Mouse (Mus musculus): ENCODE data around the gene Ackr1.
"Not testable (repeated sequence)": the region's sequence is repeated elsewhere in the genome, so short reads cannot be mapped to it uniquely, and the experiment has no call there.

Ackr1 gene

DNA sequence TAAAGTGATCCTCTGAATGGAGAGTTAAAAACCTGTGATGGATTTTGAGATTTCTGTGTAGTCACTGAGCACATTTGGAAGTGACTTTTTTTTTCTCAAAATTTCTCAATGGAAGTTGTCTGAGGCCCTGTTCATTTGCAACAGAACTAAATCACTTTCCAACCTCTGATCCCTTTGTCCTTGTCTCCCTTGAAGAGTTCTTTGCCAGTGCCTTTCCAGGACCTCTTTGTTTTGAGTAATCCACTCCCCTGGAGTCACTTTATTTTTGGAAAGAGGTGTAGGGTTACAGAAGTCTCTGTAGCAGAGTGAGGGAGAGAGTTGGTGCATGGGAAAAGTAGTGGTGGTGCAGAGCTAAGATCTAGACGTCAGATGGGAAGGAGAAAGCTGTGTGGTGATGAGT lies 15.0 kb upstream of the Ackr1 start:
- no peak for DNase-seq

DNA sequence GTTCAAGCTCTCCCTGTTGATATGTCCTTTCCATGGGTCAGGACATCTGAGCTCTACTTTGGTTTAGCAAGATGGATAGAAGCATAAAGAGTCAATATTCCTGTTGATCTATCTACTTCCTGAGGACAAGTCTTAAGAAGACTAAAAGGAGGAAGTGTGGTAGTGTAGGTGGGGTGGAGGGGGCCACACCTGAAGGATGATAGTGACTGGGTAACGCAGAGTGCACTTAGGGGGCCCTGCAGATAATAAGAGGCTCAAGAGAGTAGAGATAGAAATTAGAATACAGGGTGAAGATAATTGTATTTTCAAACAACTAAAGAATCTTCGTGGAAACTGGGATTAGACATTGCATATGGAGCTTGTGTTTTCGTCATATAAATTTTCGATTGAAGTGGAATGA lies 11.6 kb upstream of the Ackr1 start:
- no peak for DNase-seq

DNA sequence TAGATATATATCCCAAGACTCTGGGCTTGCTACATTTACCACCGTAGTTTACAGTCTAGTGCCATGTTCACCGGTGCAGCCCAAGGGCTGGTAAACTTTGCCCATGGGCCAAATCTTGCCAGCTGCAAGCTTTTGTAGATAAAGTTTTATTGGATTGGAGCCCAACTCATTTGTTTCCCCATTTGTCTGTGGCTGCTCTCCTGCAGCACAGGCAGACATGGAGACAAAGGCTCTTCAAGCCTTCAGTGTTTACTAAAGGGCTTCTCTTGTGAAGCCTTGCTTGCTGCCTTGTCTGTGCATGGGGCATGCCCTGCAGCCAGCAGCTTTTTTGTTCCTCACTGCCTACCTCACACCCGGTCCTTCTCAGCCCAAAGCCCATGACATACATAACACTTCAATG lies 10.4 kb upstream of the Ackr1 start:
- no peak for DNase-seq

- DNase-seq: no peak
Observed at GRCm38 (mm10) chr1:173342425-173342824, 8.9 kb upstream of the Ackr1 start.

DNA sequence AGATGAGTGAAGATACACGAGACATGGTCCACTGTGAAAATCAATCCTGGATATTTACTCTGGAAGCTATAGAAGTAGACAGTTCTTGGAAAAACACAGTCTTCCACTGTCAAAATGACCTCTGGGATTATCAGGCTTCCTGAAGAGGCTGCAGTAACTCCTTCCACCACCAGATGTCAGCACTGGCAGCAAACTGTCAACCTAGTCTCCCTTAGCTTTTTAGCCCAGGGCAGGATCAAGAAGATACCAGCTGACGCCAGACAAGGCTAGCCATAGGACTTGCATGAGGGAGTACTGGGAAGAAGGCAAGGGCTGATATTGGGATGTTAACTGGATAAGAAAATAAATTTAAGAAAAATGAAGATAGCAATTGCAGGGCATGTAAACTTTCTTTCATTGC lies 6.0 kb upstream of the Ackr1 start:
- peak; percentile 55 for DNase-seq

GRCm38 (mm10) chr1:173337008-173337407 lies 3.5 kb upstream of the Ackr1 start:
- DNase-seq: no peak

DNA sequence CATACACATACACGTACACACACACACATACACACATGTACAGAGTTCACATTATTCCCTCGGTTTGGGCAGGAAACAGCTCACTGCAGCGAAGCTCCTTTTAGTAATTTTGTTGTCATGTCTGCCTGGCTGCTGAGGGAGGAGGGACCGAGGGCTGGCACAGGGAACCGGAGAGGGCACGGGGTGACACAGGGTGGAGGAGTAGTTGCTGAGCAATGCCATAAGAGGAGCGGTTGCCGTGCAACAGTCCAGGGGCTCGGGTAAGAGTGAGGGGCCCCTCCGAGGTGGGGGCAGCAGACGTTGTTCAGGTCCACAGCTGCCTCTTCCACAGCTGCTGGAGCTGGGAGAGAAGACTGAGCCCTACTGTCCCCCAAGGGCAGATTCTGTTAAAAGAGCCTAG lies 2.4 kb upstream of the Ackr1 start:
- DNase-seq: no peak

DNA sequence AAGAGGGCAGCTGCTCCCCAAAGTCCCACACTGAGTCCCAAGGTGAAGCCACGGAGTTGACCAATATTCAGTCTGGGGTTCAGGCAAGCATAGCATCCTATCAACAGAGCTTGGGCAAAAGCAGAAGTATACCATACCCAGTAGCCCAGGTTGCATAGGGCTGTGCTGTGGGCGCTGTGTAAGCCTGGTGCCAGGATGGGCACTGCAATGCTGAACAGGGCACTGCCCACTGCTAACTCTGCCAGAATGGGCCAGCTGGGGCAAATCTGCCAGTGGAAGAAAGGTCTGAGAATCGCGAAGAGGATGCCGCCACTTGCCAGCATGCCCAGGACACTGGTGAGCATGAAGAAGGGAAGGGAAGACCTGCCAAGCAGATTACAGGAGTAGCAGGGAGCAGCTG lies 1.1 kb downstream of the Ackr1 start:
- no peak for DNase-seq

DNA sequence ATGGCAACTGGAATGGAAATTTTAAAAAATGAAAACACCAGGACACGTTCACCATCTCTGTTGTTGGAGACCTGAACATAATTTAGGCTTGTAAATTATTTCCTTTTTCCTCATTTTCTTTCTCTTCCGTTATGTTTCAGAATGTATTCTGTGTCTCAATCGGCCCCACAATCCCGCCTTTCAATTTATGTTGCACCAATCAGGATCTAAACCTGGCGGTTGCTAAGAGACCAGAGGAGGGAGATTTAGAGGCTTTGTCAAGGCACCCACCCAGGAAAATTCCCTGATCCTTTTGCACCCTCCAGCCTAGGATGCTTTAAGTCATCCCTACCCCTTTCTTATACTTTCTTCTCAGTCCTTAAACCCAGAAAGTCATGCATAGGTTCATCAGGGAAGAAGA lies 3.8 kb downstream of the Ackr1 start:
- DNase-seq: no peak

DNA sequence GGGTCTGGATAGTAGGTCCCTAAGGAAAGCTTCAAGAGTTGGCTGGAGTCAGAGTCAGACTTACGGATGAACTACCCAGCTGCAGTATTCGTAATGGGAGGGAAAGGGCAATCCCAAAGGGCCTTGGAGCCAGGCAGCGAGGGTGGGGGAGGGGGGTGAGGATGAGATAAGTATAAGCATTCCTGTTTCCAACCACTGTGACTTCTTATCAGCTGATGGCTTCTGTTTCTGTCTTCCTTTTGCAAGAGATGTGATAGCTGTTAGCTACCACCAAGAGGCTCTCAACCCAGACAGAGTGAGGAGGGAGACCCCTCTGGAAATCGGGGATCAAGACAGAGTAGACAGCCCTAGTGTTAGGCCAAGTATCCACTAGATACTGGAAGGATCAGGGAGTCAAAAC lies 4.4 kb downstream of the Ackr1 start:
- DNase-seq: no peak

GRCm38 (mm10) chr1:173328446-173328845 lies 5.1 kb downstream of the Ackr1 start:
- DNase-seq: no peak

DNA sequence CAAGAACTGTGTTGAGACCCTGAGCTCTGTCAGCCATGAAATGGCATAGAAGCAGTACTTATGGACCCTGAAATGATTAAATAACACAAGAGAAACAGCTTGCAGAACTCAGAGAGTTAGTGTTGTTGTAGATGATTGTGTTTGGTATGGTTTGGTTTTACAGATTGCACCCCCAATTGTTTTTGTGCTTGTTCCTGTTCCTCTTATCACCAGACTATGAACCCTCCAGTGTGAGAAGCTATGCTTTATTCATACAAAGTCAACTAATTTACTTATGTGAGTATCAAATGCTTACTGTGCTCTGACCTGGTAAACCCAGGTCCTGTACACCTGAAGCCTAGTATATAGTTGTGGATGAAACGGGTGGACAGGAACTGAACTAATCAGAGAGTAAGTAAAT lies 7.0 kb downstream of the Ackr1 start:
- no peak for DNase-seq

DNA sequence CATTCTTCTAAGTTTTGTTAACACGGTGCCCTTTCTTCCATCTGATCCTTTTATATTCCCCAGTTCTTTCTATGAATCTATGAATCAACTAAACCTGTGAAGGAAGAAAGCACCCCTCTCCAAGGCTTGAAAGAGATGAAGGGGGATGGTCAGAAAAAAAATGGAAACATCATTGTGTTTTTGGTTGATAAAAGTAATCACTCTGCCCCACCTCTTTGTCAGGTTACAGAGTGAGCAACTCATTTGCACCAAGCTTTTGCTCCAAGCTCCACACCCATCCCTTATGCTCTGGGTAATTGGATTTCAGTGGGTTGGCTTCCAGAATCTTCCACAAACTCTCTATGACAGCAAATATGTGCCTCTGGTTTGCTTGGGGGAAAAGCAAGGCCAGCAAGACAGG lies 8.2 kb downstream of the Ackr1 start:
- no peak for DNase-seq

- no peak for DNase-seq
Observed at GRCm38 (mm10) chr1:173324961-173325360, 8.6 kb downstream of the Ackr1 start.

DNA sequence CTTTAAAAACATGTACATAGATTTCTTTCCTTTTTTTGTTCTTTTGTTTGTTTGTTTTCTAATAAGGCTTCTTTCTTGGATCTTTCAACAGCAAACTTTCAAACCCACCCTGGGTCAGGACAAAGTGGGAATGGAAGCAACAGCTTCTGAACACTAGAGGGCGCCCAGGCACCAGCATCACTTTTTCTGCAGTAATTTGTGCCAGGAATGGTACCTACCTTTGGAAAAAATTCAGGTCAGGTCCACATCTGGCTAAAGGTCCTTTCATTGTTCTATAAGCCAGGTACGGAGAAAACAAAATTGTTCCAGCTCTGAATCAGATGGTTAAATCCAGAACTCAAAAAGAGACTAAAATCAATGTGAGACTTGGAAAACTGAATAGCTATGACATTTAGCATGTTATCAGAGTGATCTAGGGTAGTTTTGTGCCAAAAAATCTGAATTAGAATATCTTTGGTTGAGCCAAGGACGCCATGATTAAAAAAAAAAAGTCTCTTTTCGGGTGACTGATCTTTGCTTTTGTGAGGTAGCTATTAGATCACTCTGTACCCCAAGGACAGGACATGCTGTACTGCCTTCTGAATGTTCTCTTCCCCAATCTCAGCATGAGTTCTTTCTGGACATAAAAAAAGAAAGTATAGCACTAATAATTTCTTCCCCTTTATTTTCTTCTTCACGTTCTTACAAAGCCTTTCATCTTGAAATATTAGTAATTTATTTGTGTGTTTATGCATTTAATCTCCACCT lies 9.5 kb downstream of the Ackr1 start:
- DNase-seq: peak; percentile 33

- no peak for DNase-seq
Observed at GRCm38 (mm10) chr1:173322249-173322627, 11.3 kb downstream of the Ackr1 start.

GRCm38 (mm10) chr1:173321593-173322248 lies 11.8 kb downstream of the Ackr1 start:
- DNase-seq: no peak

GRCm38 (mm10) chr1:173317925-173318477 lies 15.5 kb downstream of the Ackr1 start:
- no peak for DNase-seq

DNA sequence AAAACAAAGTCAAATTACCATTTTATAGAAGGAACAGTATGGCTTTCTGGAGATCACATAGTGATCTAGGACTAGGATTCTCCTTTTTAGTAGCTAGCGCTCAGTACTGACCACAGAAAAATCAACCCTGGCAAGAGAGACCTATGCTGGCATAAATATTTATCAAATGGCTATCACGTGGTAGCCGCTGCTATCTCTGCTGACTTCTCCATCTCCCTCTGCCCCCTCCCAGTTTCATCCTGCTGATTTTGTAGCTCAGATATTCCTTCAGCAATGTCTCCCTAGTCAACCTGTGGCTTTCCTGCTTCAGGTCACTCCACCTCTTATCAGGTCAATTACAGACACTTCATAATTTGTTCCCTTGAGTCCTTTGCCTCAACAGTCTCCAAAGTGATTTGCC lies 17.8 kb downstream of the Ackr1 start:
- no peak for DNase-seq

DNA sequence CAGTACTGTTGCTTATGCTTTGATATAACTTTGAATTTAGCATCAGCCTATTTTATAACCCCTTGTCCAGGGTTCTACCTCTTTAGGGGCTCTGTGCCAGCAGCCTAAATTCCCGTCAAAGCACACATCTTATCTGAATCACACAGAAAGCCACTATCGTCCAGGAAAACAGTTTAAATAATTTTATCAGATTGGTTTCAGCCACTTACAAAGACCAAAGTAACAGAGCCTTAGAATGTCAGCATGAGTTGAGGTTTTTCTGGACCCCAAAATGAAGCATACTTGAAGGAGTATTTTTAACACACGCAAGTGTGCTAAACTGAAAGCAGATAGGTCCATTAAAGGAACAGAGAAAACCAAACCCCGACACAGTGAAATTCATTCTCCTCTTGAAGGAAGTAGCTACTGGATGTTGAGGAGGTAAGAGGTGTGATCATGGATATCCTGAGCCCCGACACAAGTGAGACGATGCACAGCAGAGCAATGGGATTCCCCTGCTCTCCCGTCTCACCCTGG lies 20.0 kb downstream of the Ackr1 start:
- not testable (repeated sequence) for DNase-seq

GRCm38 (mm10) chr1:173302795-173303194 lies 30.8 kb downstream of the Ackr1 start:
- not testable (repeated sequence) for DNase-seq

All from lung, postnatal 36 days (tissue).